Mouse (Mus musculus): Measurements from ENCODE around the gene Pdgfa. TPM values are rescaled to one million over a fixed set of nuclear protein-coding genes. Genes with fewer than 3 reads are reported as not detected.

Pdgfa gene
- total and polyA plus RNA-seq, 2 experiments: 1.8 to 3.2 TPM

- H3K4me3 ChIP-seq (ENCODE audit: insufficient read depth, low read depth, low read length): peak overlapping the region; percentile 83; the same call in 1 of the 2 replicates
- H3K9ac ChIP-seq (ENCODE audit: low read depth, low read length): peak overlapping the region; percentile 55
- H3K36me3 ChIP-seq (ENCODE audit: control insufficient read depth, insufficient read depth, low read length): no peaks in the 10 kb centered on the region
- peaks cover 21% of the 10 kb centered on the region for H3K4me1 ChIP-seq (ENCODE audit: control insufficient read depth, insufficient read depth, low read length)
- peaks cover 3% of the 10 kb centered on the region; the same call in 1 of the 2 replicates for H3K79me2 ChIP-seq (ENCODE audit: control insufficient read depth, insufficient read depth, low read length)
- H3K27me3 ChIP-seq (ENCODE audit: control insufficient read depth, insufficient read depth, low read length): no peaks in the 10 kb centered on the region
- no peak overlapping the region for H3K27ac ChIP-seq (replicated peaks; ENCODE audit: insufficient read depth, low read depth, low read length)
- WGBS: 3% methylated on average over 40 of the region's 40 CpGs
- no peak for DNase-seq (ENCODE audit: extremely low read depth, low read depth, low spot score)
- no peak for TF ChIP-seq CTCF (IDR thresholded peaks at IDR 0.05; ENCODE audit: low read depth, low read length)
- no peak for TF ChIP-seq POLR2A (IDR thresholded peaks at IDR 0.05; ENCODE audit: extremely low read depth, insufficient read depth, low read length)
Observed at GRCm38 (mm10) chr5:138993371-138994107, 3.6 kb downstream of the Pdgfa start.

GRCm38 (mm10) chr5:138992611-138993370 is 4.4 kb downstream of the Pdgfa start:
- Histone ChIP-seq H3K27ac (replicated peaks; ENCODE audit: insufficient read depth, low read depth, low read length) (no peak overlapping the region), H3K27me3 (ENCODE audit: control insufficient read depth, insufficient read depth, low read length) (no peaks in the 10 kb centered on the region), H3K4me3 (ENCODE audit: insufficient read depth, low read depth, low read length) (peak overlapping the region; percentile 83; the same call in 1 of the 2 replicates), H3K4me1 (ENCODE audit: control insufficient read depth, insufficient read depth, low read length) (peaks cover 14% of the 10 kb centered on the region), H3K36me3 (ENCODE audit: control insufficient read depth, insufficient read depth, low read length) (no peaks in the 10 kb centered on the region), H3K79me2 (ENCODE audit: control insufficient read depth, insufficient read depth, low read length) (peaks cover 3% of the 10 kb centered on the region; the same call in 1 of the 2 replicates), H3K9ac (ENCODE audit: low read depth, low read length) (peak overlapping the region; percentile 55)
- no peak for TF ChIP-seq POLR2A (IDR thresholded peaks at IDR 0.05; ENCODE audit: extremely low read depth, insufficient read depth, low read length)
- WGBS: 22% methylated on average over 59 of the region's 59 CpGs
- peak; percentile 27 for DNase-seq (ENCODE audit: extremely low read depth, low read depth, low spot score)

GRCm38 (mm10) chr5:138991734-138992133 is 5.4 kb downstream of the Pdgfa start:
- peaks cover 1% of the 10 kb centered on the region; the same call in 1 of the 2 replicates for H3K36me3 ChIP-seq (ENCODE audit: control insufficient read depth, insufficient read depth, low read length)
- H3K4me1 ChIP-seq (ENCODE audit: control insufficient read depth, insufficient read depth, low read length): peaks cover 14% of the 10 kb centered on the region
- no peak for TF ChIP-seq POLR2A (IDR thresholded peaks at IDR 0.05; ENCODE audit: extremely low read depth, insufficient read depth, low read length)
- TF ChIP-seq CTCF (IDR thresholded peaks at IDR 0.05; ENCODE audit: low read depth, low read length): no peak
- H3K27ac ChIP-seq (replicated peaks; ENCODE audit: insufficient read depth, low read depth, low read length): no peak overlapping the region
- DNase-seq (ENCODE audit: extremely low read depth, low read depth, low spot score): no peak
- no peaks in the 10 kb centered on the region for H3K27me3 ChIP-seq (ENCODE audit: control insufficient read depth, insufficient read depth, low read length)
- no peak overlapping the region for H3K4me3 ChIP-seq (ENCODE audit: insufficient read depth, low read depth, low read length)
- no peak overlapping the region for H3K9ac ChIP-seq (ENCODE audit: low read depth, low read length)
- 90% methylated on average over 4 of the region's 4 CpGs for WGBS
- H3K79me2 ChIP-seq (ENCODE audit: control insufficient read depth, insufficient read depth, low read length): peaks cover 3% of the 10 kb centered on the region; the same call in 1 of the 2 replicates

- H3K27me3 ChIP-seq (ENCODE audit: control insufficient read depth, insufficient read depth, low read length): no peaks in the 10 kb centered on the region
- peak; percentile 70 for DNase-seq (ENCODE audit: extremely low read depth, low read depth, low spot score)
- WGBS: 28% methylated on average over 7 of the region's 7 CpGs
Observed at GRCm38 (mm10) chr5:138990659-138991380, 6.3 kb downstream of the Pdgfa start.

GRCm38 (mm10) chr5:138989567-138989966 is 7.6 kb downstream of the Pdgfa start:
- Histone ChIP-seq H3K4me1 (ENCODE audit: control insufficient read depth, insufficient read depth, low read length) (peaks cover 12% of the 10 kb centered on the region), H3K36me3 (ENCODE audit: control insufficient read depth, insufficient read depth, low read length) (peaks cover 1% of the 10 kb centered on the region; the same call in 1 of the 2 replicates), H3K27ac (replicated peaks; ENCODE audit: insufficient read depth, low read depth, low read length) (no peak overlapping the region), H3K9ac (ENCODE audit: low read depth, low read length) (no peak overlapping the region), H3K27me3 (ENCODE audit: control insufficient read depth, insufficient read depth, low read length) (no peaks in the 10 kb centered on the region), H3K4me3 (ENCODE audit: insufficient read depth, low read depth, low read length) (no peak overlapping the region), H3K79me2 (ENCODE audit: control insufficient read depth, insufficient read depth, low read length) (peaks cover 3% of the 10 kb centered on the region; the same call in 1 of the 2 replicates)
- TF ChIP-seq POLR2A (IDR thresholded peaks at IDR 0.05; ENCODE audit: extremely low read depth, insufficient read depth, low read length): no peak
- no peak for TF ChIP-seq CTCF (IDR thresholded peaks at IDR 0.05; ENCODE audit: low read depth, low read length)
- no peak for DNase-seq (ENCODE audit: extremely low read depth, low read depth, low spot score)
- WGBS: 93% methylated on average over 6 of the region's 6 CpGs

More at GRCm38 (mm10) chr5:138990659-138991380, 6.3 kb downstream of the Pdgfa start:
- Histone ChIP-seq H3K36me3 (ENCODE audit: control insufficient read depth, insufficient read depth, low read length) (peaks cover 1% of the 10 kb centered on the region; the same call in 1 of the 2 replicates), H3K27ac (replicated peaks; ENCODE audit: insufficient read depth, low read depth, low read length) (no peak overlapping the region), H3K79me2 (ENCODE audit: control insufficient read depth, insufficient read depth, low read length) (peaks cover 3% of the 10 kb centered on the region; the same call in 1 of the 2 replicates), H3K4me1 (ENCODE audit: control insufficient read depth, insufficient read depth, low read length) (peaks cover 12% of the 10 kb centered on the region), H3K4me3 (ENCODE audit: insufficient read depth, low read depth, low read length) (no peak overlapping the region), H3K9ac (ENCODE audit: low read depth, low read length) (no peak overlapping the region)
- TF ChIP-seq CTCF (IDR thresholded peaks at IDR 0.05; ENCODE audit: low read depth, low read length) (no peak), POLR2A (IDR thresholded peaks at IDR 0.05; ENCODE audit: extremely low read depth, insufficient read depth, low read length) (no peak)

Measured in liver, adult 2 months (tissue).